ENCODE assay signal across 15 mouse cellular contexts in the genomic region with DNA sequence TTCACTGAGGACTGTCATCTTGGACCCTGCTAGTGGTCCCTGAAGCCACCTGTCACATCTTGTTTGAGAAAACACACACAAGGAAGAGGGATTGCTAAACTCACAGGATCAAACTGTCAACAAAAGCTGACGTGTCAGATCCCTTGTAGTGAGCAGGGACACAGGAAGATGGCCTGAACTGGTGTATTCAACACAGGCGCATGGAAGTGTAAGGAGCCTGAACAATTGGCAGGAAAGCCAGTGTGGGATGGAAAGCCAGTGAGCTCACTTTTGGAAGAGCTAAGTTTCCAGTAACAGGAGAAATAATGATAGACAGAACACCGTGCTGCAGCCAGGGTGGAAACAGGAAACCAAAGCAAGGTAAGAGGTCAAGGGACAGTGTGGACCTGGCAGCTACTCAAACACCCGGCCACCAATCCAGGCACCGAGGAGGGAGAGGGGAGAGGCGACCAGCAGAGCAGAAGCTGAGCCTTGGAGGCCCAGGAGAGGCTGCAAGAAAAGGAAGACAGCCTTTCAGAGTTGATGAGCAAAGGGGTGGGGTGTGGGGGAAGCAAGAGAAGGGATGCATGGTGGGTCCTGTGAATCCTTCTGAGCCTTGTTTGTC. TPM values are rescaled to one million over a fixed set of nuclear protein-coding genes. Genes with fewer than 3 reads are reported as not detected.
DNase-seq lines count a peak whose midpoint lies in the region; ATAC-seq and TF ChIP-seq lines count a peak whose summit lies in the region.
"Had no signal": no experiment of that assay in that cellular context is flagged by ENCODE, and none has a peak within 500 bp of the region (broad histone marks: within the 10 kb centered on the region; RNA-seq: fewer than 3 reads in every experiment).

No protein-coding gene starts in this region.

- peak; percentile 4 for DNase-seq in adrenal gland, postnatal 14 days
- DNase-seq in adrenal gland, adult (ENCODE audit: inconsistent age in 2 of 2, low spot score in 1 of 2) = no peak
- peak; percentile 6 for DNase-seq in gastrocnemius, postnatal 25 days
- DNase-seq in gastrocnemius, postnatal 10 days = no peak
- peak; percentile 12 for DNase-seq in liver, adult 2 months (ENCODE audit: extremely low read depth, low read depth, low spot score)
- no peak for DNase-seq in testis, postnatal 14 days (ENCODE audit: low spot score)
- DNase-seq: adrenal gland, postnatal 25 days; cerebellum, adult 18-20 months; cerebellum, adult 9-11 months; cerebellum, postnatal 36 days; kidney, adult 11 months had no signal

- no peak overlapping the region for H3K4me3 ChIP-seq in liver, adult 2 months (ENCODE audit: insufficient read depth, low read depth, low read length)
- H3K4me3 ChIP-seq in liver, embryonic 12.5 days = no peak overlapping the region
- H3K4me3 ChIP-seq: forebrain, embryonic 15.5 days; hindbrain, embryonic 13.5 days had no signal

- no peak for TF ChIP-seq CTCF in liver, adult 2 months (IDR thresholded peaks at IDR 0.05; ENCODE audit: low read depth, low read length)

- no peak for ATAC-seq in liver, embryonic 12.5 days
- ATAC-seq: forebrain, embryonic 15.5 days; hindbrain, postnatal 0 days had no signal

- WGBS in liver, adult 2 months = 8% methylated on average over 6 of the region's 6 CpGs
- 31% methylated on average over 6 of the region's 6 CpGs for WGBS in liver, embryonic 12.5 days (ENCODE audit: insufficient replicate concordance)

- H3K27me3 ChIP-seq in liver, adult 2 months (ENCODE audit: control insufficient read depth, insufficient read depth, low read length) = no peaks in the 10 kb centered on the region
- no peaks in the 10 kb centered on the region for H3K27me3 ChIP-seq in liver, embryonic 12.5 days (replicated peaks)
- H3K27me3 ChIP-seq: forebrain, embryonic 15.5 days; hindbrain, embryonic 13.5 days had no signal

- H3K9me3 ChIP-seq in liver, embryonic 12.5 days (replicated peaks) = no peaks in the 10 kb centered on the region
- H3K9me3 ChIP-seq: forebrain, embryonic 15.5 days; hindbrain, embryonic 13.5 days had no signal

- H3K27ac ChIP-seq in liver, adult 2 months (replicated peaks; ENCODE audit: insufficient read depth, low read depth, low read length) = no peak overlapping the region
- H3K27ac ChIP-seq in liver, embryonic 12.5 days = no peak overlapping the region
- H3K27ac ChIP-seq: forebrain, embryonic 15.5 days; hindbrain, embryonic 13.5 days; hindbrain, postnatal 0 days had no signal

- no peaks in the 10 kb centered on the region for H3K36me3 ChIP-seq in liver, adult 2 months (ENCODE audit: control insufficient read depth, insufficient read depth, low read length)
- H3K36me3 ChIP-seq in liver, embryonic 12.5 days = no peaks in the 10 kb centered on the region
- H3K36me3 ChIP-seq: forebrain, embryonic 15.5 days; hindbrain, embryonic 13.5 days had no signal

- H3K4me2 ChIP-seq in liver, embryonic 12.5 days = no peak overlapping the region
- H3K4me2 ChIP-seq: forebrain, embryonic 15.5 days; hindbrain, embryonic 13.5 days had no signal

- no peaks in the 10 kb centered on the region for H3K79me2 ChIP-seq in liver, adult 2 months (ENCODE audit: control insufficient read depth, insufficient read depth, low read length)

- TF ChIP-seq POLR2A in liver, adult 2 months (IDR thresholded peaks at IDR 0.05; ENCODE audit: extremely low read depth, insufficient read depth, low read length) = no peak

- H3K4me1 ChIP-seq in liver, adult 2 months (ENCODE audit: control insufficient read depth, insufficient read depth, low read length) = no peaks in the 10 kb centered on the region
- no peaks in the 10 kb centered on the region for H3K4me1 ChIP-seq in liver, embryonic 12.5 days
- H3K4me1 ChIP-seq: forebrain, embryonic 15.5 days; hindbrain, embryonic 13.5 days had no signal

- H3K9ac ChIP-seq in liver, adult 2 months (ENCODE audit: low read depth, low read length) = no peak overlapping the region
- no peak overlapping the region for H3K9ac ChIP-seq in liver, embryonic 12.5 days
- H3K9ac ChIP-seq: forebrain, embryonic 15.5 days; hindbrain, embryonic 13.5 days had no signal

RNA-seq across cellular contexts. Expression of a gene that starts 33.0 kb away (rescaled TPM):
- 2.1 and 3.6 TPM in 2 replicates for total RNA-seq in adrenal gland, postnatal 14 days (2021)
- 1 to 10 TPM; 1.9 to 3.0 TPM for total RNA-seq in gastrocnemius, postnatal 25 days (2021)
- under 1 TPM; 0.52 to 0.70 TPM for total RNA-seq in gastrocnemius, postnatal 10 days (2021)
- total RNA-seq in liver, adult 2 months (2014; rRNA removed) = 0.83 and 1.0 TPM in 2 replicates
- polyA plus RNA-seq in liver, adult 2 months (2012; rRNA removed) = 0.22 and 0.24 TPM in 2 replicates
- polyA plus RNA-seq in liver, embryonic 12.5 days (2016; fragmentation: Nextera tagmentation; extraction: Ambion mirVana) = 7.5 and 7.6 TPM in 2 replicates

Comparison
In these comparisons a context has a peak if more than half of its experiments do, and no peak if none do; other contexts are left out.
1. DNase-seq: peak in adrenal gland, postnatal 14 days (single experiment), gastrocnemius, postnatal 25 days (single experiment) and liver, adult 2 months (single experiment); none in adrenal gland, adult (0 of 2), gastrocnemius, postnatal 10 days (single experiment) and testis, postnatal 14 days (single experiment).